Mouse (Mus musculus): ENCODE measurements around the gene Zbtb45. TPM values are rescaled to one million over a fixed set of nuclear protein-coding genes. Genes with fewer than 3 reads are reported as not detected.

The Zbtb45 gene
- polyA plus RNA-seq, 1 experiment from 2014 or later = 38.3 TPM

- Histone ChIP-seq H3K27me3 (replicated peaks; ENCODE audit: control insufficient read depth, insufficient read depth, low read length) (no peaks in the 10 kb centered on the region; the same call in 1 of the 2 replicates), H3K27ac (ENCODE audit: low read depth, low read length) (peak overlapping the region; percentile 100; the same call in 1 of the 2 replicates), H3K4me2 (ENCODE audit: low read length) (peak overlapping the region; percentile 92), H3K9ac (ENCODE audit: low read depth, low read length) (peak overlapping the region; percentile 96), H3K36me3 (ENCODE audit: control insufficient read depth, insufficient read depth, low read length) (peaks cover 27% of the 10 kb centered on the region), H3K4me1 (ENCODE audit: control insufficient read depth, insufficient read depth, low read depth, low read length) (peaks cover 33% of the 10 kb centered on the region), H3K9me3 (ENCODE audit: control insufficient read depth, low read length) (no peaks in the 10 kb centered on the region), H3K4me3 (ENCODE audit: low read length) (peak overlapping the region; percentile 77)
- no peak for ATAC-seq
- 49% methylated on average over 4 of the region's 4 CpGs for WGBS
Observed at GRCm38 (mm10) chr7:13036806-13037205, 27.0 kb upstream of the Zbtb45 start.

GRCm38 (mm10) chr7:13035211-13035855, 25.5 kb upstream of the Zbtb45 start:
- ATAC-seq = no peak
- no peaks in the 10 kb centered on the region for H3K9me3 ChIP-seq (ENCODE audit: control insufficient read depth, low read length)
- WGBS = 83% methylated on average over 17 of the region's 17 CpGs
- peak overlapping the region; percentile 72 for H3K27ac ChIP-seq (ENCODE audit: low read depth, low read length)
- peaks cover 33% of the 10 kb centered on the region for H3K4me1 ChIP-seq (ENCODE audit: control insufficient read depth, insufficient read depth, low read depth, low read length)
- H3K4me3 ChIP-seq (ENCODE audit: low read length) = no peak overlapping the region
- H3K9ac ChIP-seq (ENCODE audit: low read depth, low read length) = peak overlapping the region; percentile 81; the same call in 1 of the 2 replicates
- no peaks in the 10 kb centered on the region for H3K27me3 ChIP-seq (replicated peaks; ENCODE audit: control insufficient read depth, insufficient read depth, low read length)
- H3K36me3 ChIP-seq (ENCODE audit: control insufficient read depth, insufficient read depth, low read length) = peaks cover 40% of the 10 kb centered on the region
- H3K4me2 ChIP-seq (ENCODE audit: low read length) = peak overlapping the region; percentile 95

- ATAC-seq = peak; percentile 83
- WGBS = 2% methylated on average over 42 of the region's 45 CpGs
- peaks cover 33% of the 10 kb centered on the region for H3K4me1 ChIP-seq (ENCODE audit: control insufficient read depth, insufficient read depth, low read depth, low read length)
Observed at GRCm38 (mm10) chr7:13034148-13034977, 24.5 kb upstream of the Zbtb45 start, which contains the start of gene Chmp2a. TSS of gene Chmp2a (minus strand) at chr7:13034807.

GRCm38 (mm10) chr7:13033451-13034147, 23.8 kb upstream of the Zbtb45 start:
- 50% methylated on average over 13 of the region's 13 CpGs for WGBS
- no peak for ATAC-seq
- Histone ChIP-seq H3K4me3 (ENCODE audit: low read length) (peak overlapping the region; percentile 66), H3K36me3 (ENCODE audit: control insufficient read depth, insufficient read depth, low read length) (peaks cover 57% of the 10 kb centered on the region), H3K27me3 (replicated peaks; ENCODE audit: control insufficient read depth, insufficient read depth, low read length) (no peaks in the 10 kb centered on the region), H3K4me1 (ENCODE audit: control insufficient read depth, insufficient read depth, low read depth, low read length) (peaks cover 29% of the 10 kb centered on the region), H3K9me3 (ENCODE audit: control insufficient read depth, low read length) (no peaks in the 10 kb centered on the region), H3K27ac (ENCODE audit: low read depth, low read length) (peak overlapping the region; percentile 95), H3K9ac (ENCODE audit: low read depth, low read length) (peak overlapping the region; percentile 81), H3K4me2 (ENCODE audit: low read length) (peak overlapping the region; percentile 95)

More at GRCm38 (mm10) chr7:13034148-13034977, 24.5 kb upstream of the Zbtb45 start, which contains the start of gene Chmp2a:
- Histone ChIP-seq H3K4me3 (ENCODE audit: low read length) (peak within 1 kb of the TSS; percentile 66), H3K9ac (ENCODE audit: low read depth, low read length) (peak within 1 kb of the TSS; percentile 81), H3K27me3 (replicated peaks; ENCODE audit: control insufficient read depth, insufficient read depth, low read length) (no peaks in the 10 kb centered on the region), H3K36me3 (ENCODE audit: control insufficient read depth, insufficient read depth, low read length) (peaks cover 49% of the 10 kb centered on the region), H3K9me3 (ENCODE audit: control insufficient read depth, low read length) (no peaks in the 10 kb centered on the region), H3K4me2 (ENCODE audit: low read length) (peak within 1 kb of the TSS; percentile 95), H3K27ac (ENCODE audit: low read depth, low read length) (peak within 1 kb of the TSS; percentile 95)

GRCm38 (mm10) chr7:13032541-13032940, 22.7 kb upstream of the Zbtb45 start:
- WGBS = 93% methylated on average over 7 of the region's 7 CpGs
- Histone ChIP-seq H3K4me3 (ENCODE audit: low read length) (no peak overlapping the region), H3K4me2 (ENCODE audit: low read length) (no peak overlapping the region), H3K9me3 (ENCODE audit: control insufficient read depth, low read length) (no peaks in the 10 kb centered on the region), H3K9ac (ENCODE audit: low read depth, low read length) (no peak overlapping the region), H3K36me3 (ENCODE audit: control insufficient read depth, insufficient read depth, low read length) (peaks cover 64% of the 10 kb centered on the region), H3K4me1 (ENCODE audit: control insufficient read depth, insufficient read depth, low read depth, low read length) (peaks cover 29% of the 10 kb centered on the region), H3K27ac (ENCODE audit: low read depth, low read length) (no peak overlapping the region), H3K27me3 (replicated peaks; ENCODE audit: control insufficient read depth, insufficient read depth, low read length) (no peaks in the 10 kb centered on the region)
- ATAC-seq = no peak

GRCm38 (mm10) chr7:13031983-13032382, 22.1 kb upstream of the Zbtb45 start:
- Histone ChIP-seq H3K9ac (ENCODE audit: low read depth, low read length) (no peak overlapping the region), H3K27me3 (replicated peaks; ENCODE audit: control insufficient read depth, insufficient read depth, low read length) (no peaks in the 10 kb centered on the region), H3K27ac (ENCODE audit: low read depth, low read length) (no peak overlapping the region), H3K36me3 (ENCODE audit: control insufficient read depth, insufficient read depth, low read length) (peaks cover 70% of the 10 kb centered on the region), H3K4me2 (ENCODE audit: low read length) (no peak overlapping the region), H3K4me1 (ENCODE audit: control insufficient read depth, insufficient read depth, low read depth, low read length) (peaks cover 30% of the 10 kb centered on the region), H3K4me3 (ENCODE audit: low read length) (no peak overlapping the region), H3K9me3 (ENCODE audit: control insufficient read depth, low read length) (no peaks in the 10 kb centered on the region)
- no peak for ATAC-seq
- 86% methylated on average over 2 of the region's 2 CpGs for WGBS

GRCm38 (mm10) chr7:13031069-13031468, 21.2 kb upstream of the Zbtb45 start:
- Histone ChIP-seq H3K27ac (ENCODE audit: low read depth, low read length) (no peak overlapping the region), H3K4me1 (ENCODE audit: control insufficient read depth, insufficient read depth, low read depth, low read length) (peaks cover 30% of the 10 kb centered on the region), H3K27me3 (replicated peaks; ENCODE audit: control insufficient read depth, insufficient read depth, low read length) (no peaks in the 10 kb centered on the region), H3K4me3 (ENCODE audit: low read length) (no peak overlapping the region), H3K4me2 (ENCODE audit: low read length) (no peak overlapping the region), H3K36me3 (ENCODE audit: control insufficient read depth, insufficient read depth, low read length) (peaks cover 75% of the 10 kb centered on the region), H3K9me3 (ENCODE audit: control insufficient read depth, low read length) (no peaks in the 10 kb centered on the region), H3K9ac (ENCODE audit: low read depth, low read length) (no peak overlapping the region)
- ATAC-seq = no peak
- WGBS = 71% methylated on average over 5 of the region's 5 CpGs

GRCm38 (mm10) chr7:13028986-13029385, 19.2 kb upstream of the Zbtb45 start:
- no peak overlapping the region for H3K27ac ChIP-seq (ENCODE audit: low read depth, low read length)
- H3K4me3 ChIP-seq (ENCODE audit: low read length) = no peak overlapping the region
- WGBS = 88% methylated on average over 4 of the region's 4 CpGs
- no peak overlapping the region for H3K9ac ChIP-seq (ENCODE audit: low read depth, low read length)
- no peak for ATAC-seq
- no peak overlapping the region for H3K4me2 ChIP-seq (ENCODE audit: low read length)
- H3K9me3 ChIP-seq (ENCODE audit: control insufficient read depth, low read length) = no peaks in the 10 kb centered on the region
- no peaks in the 10 kb centered on the region for H3K27me3 ChIP-seq (replicated peaks; ENCODE audit: control insufficient read depth, insufficient read depth, low read length)
- peaks cover 29% of the 10 kb centered on the region for H3K4me1 ChIP-seq (ENCODE audit: control insufficient read depth, insufficient read depth, low read depth, low read length)
- peaks cover 64% of the 10 kb centered on the region for H3K36me3 ChIP-seq (ENCODE audit: control insufficient read depth, insufficient read depth, low read length)

Data from hindbrain, embryonic 16.5 days (tissue).